Mouse (Mus musculus) cortical plate, adult 2 months (tissue): Measurements from ENCODE around the gene Phgr1.

Experiments used
- CTCF ChIP-seq: fragments of 200-500 bp; IDR thresholded peaks from 2 replicates; pipeline ENCODE4 v1.5.1; 2011; ENCODE audit warnings: mild to moderate bottlenecking, control low read depth, low read length; ENCODE audit not compliant: insufficient read depth; ENCODE audit errors: extremely low read depth
- POLR2A ChIP-seq: fragments of 200-500 bp; IDR thresholded peaks from 2 replicates; pipeline ENCODE4 v1.6.1; 2011; ENCODE audit warnings: mild to moderate bottlenecking, low read length, control low read depth; ENCODE audit not compliant: insufficient read depth; ENCODE audit errors: extremely low read depth

DNA sequence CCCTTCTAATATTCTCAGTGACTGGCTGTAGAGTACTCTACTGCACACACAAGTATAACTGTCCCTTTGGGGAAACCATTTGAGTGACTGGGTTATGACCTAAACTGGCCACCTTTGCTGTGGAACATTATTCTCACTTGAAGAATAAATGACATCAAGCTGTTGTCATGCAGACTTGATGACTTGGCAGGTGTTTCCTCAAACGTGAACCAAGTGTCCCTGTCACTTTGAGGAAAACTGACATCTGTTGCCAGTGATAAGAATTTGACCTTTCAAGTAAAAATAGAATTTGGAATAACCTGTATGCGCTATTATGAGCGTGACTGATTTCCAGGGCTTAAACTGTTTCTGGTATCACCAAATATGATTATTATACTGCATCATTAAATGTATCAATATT lies 32.2 kb upstream of the Phgr1 start:
- TF ChIP-seq CTCF (no peak), POLR2A (no peak)
